Mouse (Mus musculus): ENCODE measurements around the gene Irf6.

The Irf6 gene

DNA sequence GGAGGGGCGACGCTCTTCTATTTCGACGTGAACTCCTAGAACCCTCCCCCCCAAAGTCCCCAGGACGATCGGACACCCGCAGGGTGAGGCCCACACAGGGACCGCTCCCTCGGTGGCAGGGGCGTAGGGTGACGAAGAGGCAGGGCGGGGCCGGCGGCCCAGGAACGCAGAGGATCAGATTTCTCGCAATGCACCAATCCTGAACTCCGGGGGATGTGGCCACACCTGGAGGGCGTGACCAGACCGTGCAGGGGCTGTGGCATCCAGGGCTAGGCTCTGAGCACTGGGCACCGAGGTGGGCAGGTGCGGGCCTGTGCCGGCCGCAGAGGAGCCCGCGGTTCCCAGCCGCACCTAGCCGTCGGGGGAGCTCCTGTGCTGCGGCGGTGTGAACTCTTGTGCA lies at the start of gene Irf6:
TSS of gene Irf6 (plus strand) at position 240 of the 400 bp plus-strand sequence.
- in situ Hi-C loops (cut with MboI; ENCODE audit: unreplicated experiment in 2 of 2), result no loop called here

DNA sequence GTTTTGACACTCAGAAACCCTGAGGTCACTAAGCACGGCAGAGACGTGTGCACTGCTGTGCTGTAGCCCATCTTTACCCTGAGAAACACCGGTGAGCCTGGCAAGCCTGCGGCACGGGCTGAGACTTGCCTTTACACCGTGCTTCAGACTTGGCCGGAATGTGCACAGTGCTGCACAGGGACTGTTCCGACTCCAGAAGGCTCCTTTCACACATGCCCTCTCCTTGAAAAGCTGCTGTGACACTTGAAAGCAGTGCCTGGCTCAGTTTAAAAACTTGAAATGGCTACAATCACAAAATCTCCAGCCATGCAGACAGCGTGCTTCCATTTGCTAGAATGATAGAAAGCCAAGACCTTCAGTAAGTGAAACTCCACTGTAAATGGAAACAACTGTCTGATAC lies 40.8 kb upstream of the Irf6 start:
- in situ Hi-C loops (cut with MboI; ENCODE audit: unreplicated experiment in 2 of 2), result no loop called here

DNA sequence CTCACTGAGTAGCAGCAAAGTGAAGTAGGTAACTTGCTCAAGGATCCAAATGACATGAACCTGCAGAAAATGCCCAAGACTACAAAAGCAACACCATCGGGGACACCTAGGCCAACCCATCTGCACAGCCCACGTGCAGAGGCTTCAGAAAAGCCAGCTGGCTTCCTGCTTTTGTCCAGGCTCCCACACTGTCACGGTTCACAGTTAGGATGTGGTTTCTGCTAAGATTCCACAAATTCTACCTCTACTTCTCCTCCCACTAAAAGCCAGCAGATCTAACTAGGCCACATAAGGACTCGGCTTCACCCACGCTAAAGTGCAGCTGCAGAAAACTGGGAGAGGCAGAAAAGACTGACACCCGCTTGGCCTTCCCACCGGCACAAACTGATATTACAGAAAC lies 30.1 kb upstream of the Irf6 start:
- in situ Hi-C loops (cut with MboI; ENCODE audit: unreplicated experiment in 2 of 2), result loop anchor here (5.0 to 10.0 kb wide), 6 partner anchors 120 to 390 kb away; partner anchors contain the start of gene Camk1g (in 1 of the 2)

DNA sequence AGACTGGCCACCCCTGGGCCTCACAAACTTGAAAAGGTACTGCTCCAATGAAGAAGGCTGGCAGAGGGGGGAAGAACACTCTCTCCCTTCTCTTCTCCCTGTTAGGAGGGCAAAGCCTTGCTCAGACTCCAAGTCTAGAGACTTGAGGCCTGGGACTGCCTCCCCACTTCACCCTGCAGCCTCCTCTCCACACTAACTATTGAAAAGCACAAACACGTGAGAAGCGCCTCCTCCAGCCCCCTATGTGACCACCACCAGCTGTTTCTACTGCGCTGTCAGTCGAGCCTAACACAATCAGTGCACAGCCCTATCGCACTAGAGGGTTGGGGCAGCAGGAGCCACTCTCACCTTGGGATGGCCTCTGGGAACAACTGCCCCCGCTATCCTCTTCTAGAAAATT lies 29.6 kb upstream of the Irf6 start:
- in situ Hi-C loops (cut with MboI; ENCODE audit: unreplicated experiment in 2 of 2), result loop anchor here (5.0 to 10.0 kb wide), 6 partner anchors 121 to 391 kb away; partner anchors contain the start of gene Camk1g (in 1 of the 2)

DNA sequence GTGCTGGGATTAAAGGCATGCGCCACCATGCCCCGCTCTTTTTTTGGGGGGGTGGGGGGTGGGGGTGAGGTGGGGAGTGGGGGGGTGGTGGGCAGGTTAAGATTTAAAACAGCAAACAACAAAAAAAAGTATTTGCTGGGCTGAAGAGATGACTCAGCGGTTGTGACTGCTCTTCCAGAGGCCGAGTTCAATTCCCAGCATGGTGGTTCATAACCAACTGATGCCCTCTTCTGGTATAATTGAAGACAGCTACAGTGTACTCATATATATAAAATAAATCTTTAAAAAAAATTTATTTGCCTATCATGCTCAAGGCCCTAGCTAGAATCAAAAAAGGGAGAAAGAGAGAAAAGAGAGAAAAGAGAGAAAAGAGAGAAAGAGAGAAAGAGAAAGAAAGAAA lies 27.1 kb upstream of the Irf6 start:
- in situ Hi-C loops (cut with MboI; ENCODE audit: unreplicated experiment in 2 of 2), result loop anchor here (10.0 kb wide), 3 partner anchors 249 to 391 kb away; partner anchors contain the start of gene Camk1g (in 1 of the 2)

DNA sequence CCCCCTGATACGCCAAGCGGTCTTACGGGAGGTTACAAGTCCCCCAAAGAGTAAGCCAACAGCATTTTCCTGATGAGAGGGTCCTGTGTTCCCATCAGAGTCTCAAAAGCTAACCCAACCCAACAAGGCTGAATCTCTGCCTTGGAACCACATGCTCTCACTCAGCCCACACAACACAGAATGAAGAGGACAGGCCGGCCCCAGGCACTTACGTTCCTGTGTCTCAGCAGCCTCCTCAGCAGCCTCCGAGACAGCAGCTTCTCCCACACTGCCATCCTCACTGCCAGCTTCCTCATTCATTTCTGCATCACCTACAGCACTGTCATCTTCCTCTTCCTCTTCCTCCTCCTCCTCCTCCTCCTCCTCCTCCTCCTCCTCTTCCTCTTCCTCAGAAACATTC lies 24.9 kb upstream of the Irf6 start:
- in situ Hi-C loops (cut with MboI; ENCODE audit: unreplicated experiment in 2 of 2), result loop anchor here (10.0 kb wide), 3 partner anchors 247 to 393 kb away; partner anchors contain the start of gene Camk1g (in 1 of the 2)

DNA sequence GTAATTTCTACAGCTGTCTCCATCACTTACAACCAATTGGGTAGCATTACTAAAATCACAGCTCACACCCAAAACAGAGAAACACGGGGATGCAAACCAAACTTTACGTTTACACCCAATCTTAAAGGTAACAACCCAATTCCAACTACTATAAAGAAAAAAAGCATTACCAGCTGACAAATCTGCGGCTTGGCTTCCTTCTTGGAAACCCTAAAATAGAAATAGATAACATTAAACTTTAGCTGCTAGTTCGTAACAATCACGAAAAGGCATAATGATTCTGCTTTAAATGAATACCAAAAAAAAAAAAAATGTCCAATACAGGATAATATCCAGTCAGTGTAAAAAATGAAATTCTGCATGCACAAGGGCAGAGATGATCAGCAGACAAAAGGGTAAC lies 23.6 kb upstream of the Irf6 start:
- in situ Hi-C loops (cut with MboI; ENCODE audit: unreplicated experiment in 2 of 2), result loop anchor here (10.0 kb wide), 3 partner anchors 245 to 395 kb away; partner anchors contain the start of gene Camk1g (in 1 of the 2)

DNA sequence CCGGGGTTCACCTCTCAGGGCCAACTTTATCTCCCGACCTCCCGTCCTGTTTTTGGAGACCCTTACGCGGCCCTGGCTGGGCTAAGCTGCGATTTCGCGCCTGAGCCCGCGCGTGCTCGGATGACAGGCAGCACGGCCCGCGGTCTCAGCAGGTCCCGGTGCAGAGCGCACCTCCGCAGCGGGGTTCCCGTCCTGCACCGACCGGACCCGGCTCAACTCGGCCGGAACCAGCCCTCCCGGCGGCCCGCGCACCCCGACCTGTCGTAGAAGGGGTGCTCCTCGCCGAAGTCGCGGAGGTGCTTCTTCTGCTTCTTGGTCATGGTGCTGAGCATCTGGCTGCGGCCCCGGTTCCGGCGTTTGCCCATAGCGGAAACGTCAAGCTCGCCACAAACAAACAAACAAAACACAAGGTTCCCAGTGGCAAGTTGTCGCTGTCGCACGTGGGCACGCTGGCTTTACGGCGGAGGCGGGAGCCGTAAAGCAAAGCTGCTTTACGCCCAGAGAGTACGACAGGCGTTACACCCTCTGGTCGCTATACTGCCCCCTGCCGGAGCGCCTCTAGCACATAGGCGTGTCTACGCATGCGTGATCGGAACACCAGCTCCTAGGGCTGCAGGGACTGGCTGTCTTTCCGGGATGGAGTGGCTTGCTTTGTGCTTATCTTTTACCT lies 23.0 kb upstream of the Irf6 start, which contains the start of gene Diexf:
TSS of gene Diexf (minus strand) at position 487 of the 670 bp plus-strand sequence.
- in situ Hi-C loops (cut with MboI; ENCODE audit: unreplicated experiment in 2 of 2), result loop anchor here (5.0 to 10.0 kb wide), 5 partner anchors 37 to 395 kb away; partner anchors contain the start of genes A130010J15Rik (in 1 of the 2) and Camk1g (in 1 of the 2)

DNA sequence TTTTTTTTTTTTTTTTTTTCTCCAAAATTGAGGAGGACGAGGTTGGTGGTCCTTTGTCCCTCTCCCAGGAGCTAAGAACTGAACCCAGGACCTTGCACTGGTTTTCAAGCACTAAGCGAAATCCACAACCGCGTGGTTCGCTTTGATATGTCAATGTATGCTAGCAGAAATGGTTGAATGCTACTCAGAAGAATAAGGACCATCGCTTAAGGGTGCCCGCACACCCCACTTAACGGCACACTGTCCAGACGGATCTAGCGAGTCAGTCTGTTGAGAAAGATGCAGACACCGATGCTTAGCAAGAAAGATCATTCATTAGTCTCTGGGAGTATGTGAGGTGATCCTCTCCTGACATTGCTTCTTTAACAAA lies 22.5 kb upstream of the Irf6 start:
- in situ Hi-C loops (cut with MboI; ENCODE audit: unreplicated experiment in 2 of 2), result loop anchor here (5.0 kb wide), 2 partner anchors 37 to 67 kb away; partner anchors contain the start of gene A130010J15Rik (in 1 of the 2)

DNA sequence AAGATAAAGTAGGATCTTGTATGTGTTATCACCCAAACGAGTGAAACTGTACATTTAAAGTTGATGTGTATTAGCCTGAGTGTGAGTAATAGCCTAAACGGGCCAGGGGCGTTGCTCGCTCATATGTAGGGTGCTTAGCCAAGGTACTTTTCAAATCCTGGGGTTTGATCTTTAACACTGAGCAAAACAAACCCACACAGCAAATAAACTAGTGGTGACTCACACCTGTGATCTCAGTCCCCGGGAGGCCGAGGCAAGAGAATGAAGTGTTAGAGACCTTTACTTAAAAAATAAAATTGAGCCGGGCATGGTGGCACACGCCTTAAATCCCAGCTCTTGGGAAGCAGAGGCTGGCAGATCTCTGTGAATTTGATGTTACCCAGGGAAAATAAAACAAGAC lies 22.1 kb upstream of the Irf6 start:
- in situ Hi-C loops (cut with MboI; ENCODE audit: unreplicated experiment in 2 of 2), result loop anchor here (5.0 kb wide), 2 partner anchors 36 to 66 kb away; partner anchors contain the start of gene A130010J15Rik (in 1 of the 2)

DNA sequence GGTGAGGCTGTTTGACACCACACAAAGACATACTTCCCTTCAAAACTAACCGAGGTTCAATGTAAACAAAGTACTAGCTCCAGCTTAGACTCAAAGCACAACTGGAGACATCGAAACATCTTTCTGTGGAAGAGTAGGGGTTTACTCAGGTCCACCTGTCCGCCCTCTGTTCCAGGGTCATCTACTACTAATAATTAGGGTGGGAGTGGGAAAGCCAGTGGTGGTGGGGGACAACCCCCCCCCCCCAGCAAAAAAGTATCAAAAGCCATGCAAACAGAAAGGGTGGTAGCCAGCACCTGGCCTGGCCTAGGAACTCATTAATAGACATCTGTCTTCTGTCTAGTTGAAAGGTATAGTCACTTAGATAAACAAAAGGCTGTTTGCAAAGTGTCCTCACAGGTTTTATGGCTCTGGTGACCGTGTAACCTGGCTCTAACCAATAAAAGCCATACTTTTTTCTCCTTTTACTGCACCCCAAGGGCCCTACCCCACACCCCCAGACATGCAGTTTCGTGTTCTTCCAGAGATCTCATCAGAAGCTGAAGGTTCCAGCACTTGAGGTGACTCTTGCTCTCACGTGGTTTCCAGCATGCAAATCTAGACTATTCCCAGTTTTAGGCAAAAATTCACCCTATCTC lies 21.5 kb upstream of the Irf6 start:
- in situ Hi-C loops (cut with MboI; ENCODE audit: unreplicated experiment in 2 of 2), result loop anchor here (5.0 kb wide), 2 partner anchors 36 to 66 kb away; partner anchors contain the start of gene A130010J15Rik (in 1 of the 2)

DNA sequence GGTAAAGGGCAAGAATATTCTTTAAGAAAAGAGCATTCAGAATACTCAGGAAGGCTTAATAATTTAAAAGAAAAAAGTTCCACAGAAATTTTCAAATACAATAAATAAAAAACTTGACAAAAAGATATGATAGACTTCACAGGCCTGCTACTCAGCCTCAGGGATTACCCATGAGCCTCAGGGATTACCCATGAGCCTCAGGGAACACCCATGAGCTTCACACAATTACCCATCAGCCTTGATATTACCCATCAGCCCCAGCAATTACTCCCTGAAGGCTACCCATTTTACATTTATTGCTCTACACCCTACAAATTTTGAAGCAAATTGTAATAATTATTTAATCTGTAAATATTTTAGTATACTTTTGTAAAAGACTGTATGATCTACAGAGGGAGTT lies 20.5 kb upstream of the Irf6 start:
- in situ Hi-C loops (cut with MboI; ENCODE audit: unreplicated experiment in 2 of 2), result loop anchor here (5.0 kb wide), 2 partner anchors 35 to 65 kb away; partner anchors contain the start of gene A130010J15Rik (in 1 of the 2)

DNA sequence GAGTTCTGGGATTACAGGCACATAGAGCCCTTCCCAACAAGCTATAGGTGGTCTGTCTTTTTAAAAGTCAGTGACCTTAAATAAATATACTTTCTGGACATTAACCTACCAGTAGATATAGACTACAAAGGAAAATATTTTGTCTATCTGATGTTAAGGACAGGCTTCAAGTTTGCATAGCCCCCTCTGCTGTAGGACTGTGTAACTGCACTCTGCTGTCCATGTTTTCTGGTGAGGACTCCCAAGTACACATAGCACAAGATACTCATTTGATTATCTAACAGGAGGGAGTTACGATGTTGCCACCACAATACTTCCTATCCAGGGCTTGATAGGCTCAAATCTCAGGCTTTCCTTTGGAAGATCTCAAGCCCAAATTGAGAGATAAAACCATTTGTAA lies 19.2 kb upstream of the Irf6 start:
- in situ Hi-C loops (cut with MboI; ENCODE audit: unreplicated experiment in 2 of 2), result loop anchor here (5.0 kb wide), 2 partner anchors 34 to 64 kb away; partner anchors contain the start of gene A130010J15Rik (in 1 of the 2)

DNA sequence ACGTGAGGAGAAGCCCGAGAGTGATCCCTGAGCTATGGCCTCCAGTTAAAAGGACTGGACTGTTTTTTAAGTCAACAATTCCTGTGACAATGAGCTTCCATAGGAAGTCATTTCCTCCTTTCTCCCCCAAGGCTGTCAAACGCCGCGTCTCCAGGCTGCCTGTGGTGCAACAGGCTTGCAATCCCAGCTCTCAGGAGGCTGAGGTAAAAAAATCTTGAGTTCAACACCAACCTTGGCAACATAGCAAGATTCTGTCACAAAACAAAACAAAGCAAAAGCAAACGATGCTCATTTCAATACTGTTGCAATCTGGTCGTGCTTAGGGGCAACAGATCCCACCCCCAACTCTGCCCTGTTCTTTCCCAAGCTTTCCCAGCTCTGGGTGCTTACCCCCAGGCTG lies 14.8 kb upstream of the Irf6 start:
- in situ Hi-C loops (cut with MboI; ENCODE audit: unreplicated experiment in 2 of 2), result no loop called here

DNA sequence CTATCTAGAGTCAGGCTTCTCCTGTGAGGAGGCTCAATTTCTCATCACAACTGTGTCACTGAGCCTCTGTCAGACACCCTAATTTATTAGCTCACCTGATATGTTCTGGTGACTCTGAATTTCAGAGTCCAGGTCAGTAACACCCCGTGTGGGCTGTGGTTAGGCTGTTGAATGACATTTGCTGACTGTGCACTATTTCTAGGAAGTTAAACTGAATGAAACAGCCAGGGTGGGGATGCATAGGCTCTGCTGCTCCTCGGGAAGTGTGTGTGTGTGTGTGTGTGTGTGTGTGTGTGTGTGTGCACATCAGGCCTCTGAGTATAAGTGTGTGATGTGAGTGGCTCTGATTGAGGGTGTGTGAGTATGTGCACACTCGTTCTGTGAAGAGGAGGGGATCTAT lies 14.2 kb upstream of the Irf6 start:
- in situ Hi-C loops (cut with MboI; ENCODE audit: unreplicated experiment in 2 of 2), result no loop called here

DNA sequence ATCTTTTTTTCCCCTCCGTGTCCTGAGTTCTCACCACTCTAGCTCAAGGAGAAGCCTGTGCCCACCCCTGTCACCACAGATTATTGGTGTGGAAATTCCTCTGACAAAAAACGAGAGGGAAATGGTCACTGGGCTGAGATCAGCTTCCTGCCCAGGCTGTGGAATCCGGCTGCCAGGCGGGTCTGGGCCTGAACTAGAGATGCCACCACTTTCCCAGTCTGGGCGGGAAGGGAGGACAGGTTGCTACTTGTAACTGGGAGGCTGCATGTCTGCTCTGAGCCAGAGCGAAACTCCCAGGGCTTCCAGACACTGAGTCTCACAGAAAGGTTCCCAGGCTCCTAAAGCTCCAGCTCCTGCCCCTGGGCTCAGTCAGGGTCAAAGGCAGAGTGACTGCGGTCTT lies 11.8 kb upstream of the Irf6 start:
- in situ Hi-C loops (cut with MboI; ENCODE audit: unreplicated experiment in 2 of 2), result no loop called here

DNA sequence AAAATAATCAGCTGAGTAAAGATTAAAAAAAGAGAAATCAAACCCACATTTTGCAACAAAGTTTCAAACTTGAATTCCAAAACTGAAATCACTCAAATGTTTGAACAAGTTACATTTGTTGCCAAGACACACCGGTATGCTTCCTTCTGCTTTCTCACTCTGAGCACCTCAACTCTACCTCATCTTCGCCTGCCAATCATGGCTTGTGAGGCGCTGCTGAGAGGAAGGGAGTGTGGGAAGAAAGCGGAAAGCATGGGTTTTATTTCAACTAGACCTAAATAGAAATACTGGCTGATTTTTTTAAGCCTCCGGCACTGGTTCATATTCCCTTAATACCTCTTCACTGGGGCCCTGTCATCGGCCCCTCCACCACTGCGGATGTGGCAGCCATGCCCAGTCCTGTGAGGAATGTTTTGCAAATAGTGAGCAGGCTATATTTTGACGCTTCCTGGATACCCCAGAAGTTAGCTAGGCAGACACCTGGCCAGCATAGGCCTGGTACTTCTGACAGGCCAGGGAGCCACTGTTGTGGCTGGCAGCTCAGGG lies 10.3 kb upstream of the Irf6 start:
- in situ Hi-C loops (cut with MboI; ENCODE audit: unreplicated experiment in 2 of 2), result no loop called here

DNA sequence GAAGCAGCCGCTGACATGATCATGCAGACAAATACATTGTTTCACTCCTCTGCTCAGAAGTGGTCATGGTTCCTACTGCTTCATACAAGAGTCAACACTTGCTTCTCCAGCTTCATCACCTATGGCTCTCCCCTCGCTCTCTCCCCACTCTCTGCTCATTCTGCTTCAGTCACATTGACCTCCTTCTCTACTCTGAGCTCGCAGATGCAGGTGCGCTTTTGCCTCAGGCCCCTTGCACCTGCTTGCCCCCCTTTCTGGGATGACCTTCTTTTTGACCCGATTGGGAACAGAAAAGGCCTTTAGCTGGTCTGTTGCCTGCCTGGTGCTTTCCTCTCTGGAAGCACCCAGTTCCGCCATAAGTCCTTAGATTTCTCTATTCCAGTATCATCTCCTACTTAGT lies 8.4 kb upstream of the Irf6 start:
- in situ Hi-C loops (cut with MboI; ENCODE audit: unreplicated experiment in 2 of 2), result no loop called here

DNA sequence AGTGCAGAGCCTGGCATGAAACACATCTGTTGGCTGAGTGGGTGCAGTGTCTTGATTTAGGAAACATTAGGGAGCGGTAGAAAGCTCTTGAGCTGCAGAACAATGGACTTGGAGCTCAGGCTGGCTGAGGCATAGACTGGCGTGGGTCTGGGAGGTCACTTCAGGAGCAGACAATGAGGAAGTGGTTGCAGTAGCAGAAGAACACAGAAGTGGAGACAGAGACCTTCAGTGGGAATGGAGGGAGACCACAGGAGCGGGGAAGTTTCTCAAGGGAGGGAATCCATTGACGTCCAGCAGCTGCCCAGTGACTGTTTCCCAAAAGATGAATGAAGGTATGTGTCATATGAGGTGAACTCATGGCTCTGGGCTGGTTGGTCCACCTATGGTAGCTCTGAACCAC lies 7.8 kb upstream of the Irf6 start:
- in situ Hi-C loops (cut with MboI; ENCODE audit: unreplicated experiment in 2 of 2), result no loop called here

DNA sequence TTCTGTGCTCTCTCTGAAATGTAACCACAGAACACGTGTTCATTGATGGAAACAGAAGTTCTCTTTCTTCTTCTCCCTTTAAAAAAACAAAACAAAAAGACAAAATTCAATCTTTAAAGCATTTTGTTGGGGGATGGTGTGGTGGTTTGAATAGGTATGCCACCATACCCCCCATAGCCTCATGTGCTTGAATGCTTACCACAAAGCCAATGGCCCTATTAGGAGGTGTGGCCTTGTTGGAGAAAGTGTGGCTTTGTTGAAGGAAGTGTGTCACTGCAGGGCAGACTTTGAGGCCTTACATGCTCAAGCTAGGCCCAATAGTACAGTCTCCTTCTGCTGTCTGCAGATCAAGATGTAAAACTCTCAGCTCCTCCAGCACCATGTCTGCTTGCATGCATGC lies 6.5 kb upstream of the Irf6 start:
- in situ Hi-C loops (cut with MboI; ENCODE audit: unreplicated experiment in 2 of 2), result no loop called here

DNA sequence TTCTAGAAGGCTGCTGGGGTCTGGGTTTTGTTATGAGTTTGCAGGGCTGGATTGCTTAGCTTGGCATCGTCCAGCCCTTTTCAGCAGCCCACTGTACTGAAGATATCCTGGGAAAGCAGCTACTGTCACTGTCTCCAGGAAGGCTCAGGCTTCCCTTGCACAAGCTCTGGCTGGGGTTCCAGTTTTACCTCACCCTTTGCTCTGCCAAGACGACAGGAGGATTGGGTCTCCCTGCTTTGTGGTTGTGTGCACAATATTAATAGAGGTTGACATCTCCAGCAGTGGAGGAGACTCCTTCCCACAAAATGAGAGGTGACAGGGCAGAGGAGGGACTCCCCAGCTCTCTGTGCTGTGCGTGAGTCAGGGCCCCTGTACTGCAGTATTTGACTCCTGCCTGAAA lies 3.7 kb upstream of the Irf6 start:
- in situ Hi-C loops (cut with MboI; ENCODE audit: unreplicated experiment in 2 of 2), result no loop called here

Measured in v-Abl transformed pro-B cells (cell line).